Mouse (Mus musculus): ENCODE measurements at regions not wholly inside any gene's neighbourhood (a gene's known extent, or its start where the extent isn't known, plus 50 kb on each side); places are given as distances from the start of the nearest gene placed in this dataset.

DNA sequence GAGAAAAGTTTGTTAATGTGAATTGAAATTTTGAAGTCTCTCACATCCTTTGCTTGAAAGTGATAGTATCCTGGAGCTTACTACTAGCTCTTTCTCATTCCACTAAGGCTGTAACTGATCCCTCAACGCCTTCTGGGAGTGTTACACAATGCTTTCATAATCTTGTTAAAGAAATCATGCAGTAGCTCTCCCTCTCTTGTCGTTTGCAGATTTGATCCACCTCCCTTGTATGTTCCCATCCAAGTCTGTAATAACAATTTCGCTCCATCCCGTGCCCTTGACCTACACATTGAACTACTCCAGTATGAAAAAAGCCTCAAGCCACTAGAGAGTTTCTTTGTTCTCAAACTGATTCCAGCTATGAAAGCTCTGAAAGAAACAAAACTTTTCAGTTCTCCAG lies 63.9 kb upstream of the Fibin start:
- no peak overlapping the region for H3K4me2 ChIP-seq (replicated peaks; ENCODE audit: low read depth, low read length)
- no peaks in the 10 kb centered on the region for H3K9me3 ChIP-seq (ENCODE audit: low read length)
- H3K36me3 ChIP-seq (ENCODE audit: insufficient read depth, low read length), result no peaks in the 10 kb centered on the region
- H3K4me1 ChIP-seq (ENCODE audit: insufficient read depth, low read length), result no peaks in the 10 kb centered on the region
- ATAC-seq (ENCODE audit: low FRiP score, low TSS enrichment), result no peak
- H3K27me3 ChIP-seq (ENCODE audit: insufficient read depth, low read length), result no peaks in the 10 kb centered on the region
- H3K27ac ChIP-seq (ENCODE audit: low read length), result no peak overlapping the region
- WGBS, result 53% methylated on average over 4 of the region's 4 CpGs
- no peak overlapping the region for H3K9ac ChIP-seq (replicated peaks; ENCODE audit: low read length)
- no peak overlapping the region for H3K4me3 ChIP-seq (ENCODE audit: low read length)

DNA sequence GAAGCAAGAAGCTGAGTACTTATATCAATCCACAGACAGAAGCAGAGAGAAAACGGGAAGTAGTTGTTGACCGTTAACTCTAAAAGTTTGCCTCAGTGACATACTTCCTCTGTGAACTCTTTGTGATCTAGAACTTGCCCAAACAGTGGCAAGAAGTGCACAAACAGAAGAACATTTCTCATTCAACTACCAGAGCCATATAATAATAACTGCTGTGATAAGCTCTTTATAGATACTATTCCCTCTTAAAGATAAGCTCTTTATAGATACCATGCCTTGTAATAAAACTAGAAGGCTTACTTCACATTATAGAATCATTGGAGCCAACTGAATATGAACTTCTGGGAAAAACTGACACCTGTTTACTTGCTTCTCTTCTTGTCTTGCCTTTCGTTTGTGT lies 89.7 kb upstream of the Fibin start:
- 82% methylated on average over 3 of the region's 3 CpGs for WGBS
- ATAC-seq (ENCODE audit: low FRiP score, low TSS enrichment), result no peak
- Histone ChIP-seq H3K27me3 (ENCODE audit: insufficient read depth, low read length) (no peaks in the 10 kb centered on the region), H3K9me3 (ENCODE audit: low read length) (no peaks in the 10 kb centered on the region), H3K27ac (ENCODE audit: low read length) (no peak overlapping the region), H3K4me2 (replicated peaks; ENCODE audit: low read depth, low read length) (no peak overlapping the region), H3K4me3 (ENCODE audit: low read length) (no peak overlapping the region), H3K9ac (replicated peaks; ENCODE audit: low read length) (no peak overlapping the region), H3K36me3 (ENCODE audit: insufficient read depth, low read length) (no peaks in the 10 kb centered on the region), H3K4me1 (ENCODE audit: insufficient read depth, low read length) (no peaks in the 10 kb centered on the region)

DNA sequence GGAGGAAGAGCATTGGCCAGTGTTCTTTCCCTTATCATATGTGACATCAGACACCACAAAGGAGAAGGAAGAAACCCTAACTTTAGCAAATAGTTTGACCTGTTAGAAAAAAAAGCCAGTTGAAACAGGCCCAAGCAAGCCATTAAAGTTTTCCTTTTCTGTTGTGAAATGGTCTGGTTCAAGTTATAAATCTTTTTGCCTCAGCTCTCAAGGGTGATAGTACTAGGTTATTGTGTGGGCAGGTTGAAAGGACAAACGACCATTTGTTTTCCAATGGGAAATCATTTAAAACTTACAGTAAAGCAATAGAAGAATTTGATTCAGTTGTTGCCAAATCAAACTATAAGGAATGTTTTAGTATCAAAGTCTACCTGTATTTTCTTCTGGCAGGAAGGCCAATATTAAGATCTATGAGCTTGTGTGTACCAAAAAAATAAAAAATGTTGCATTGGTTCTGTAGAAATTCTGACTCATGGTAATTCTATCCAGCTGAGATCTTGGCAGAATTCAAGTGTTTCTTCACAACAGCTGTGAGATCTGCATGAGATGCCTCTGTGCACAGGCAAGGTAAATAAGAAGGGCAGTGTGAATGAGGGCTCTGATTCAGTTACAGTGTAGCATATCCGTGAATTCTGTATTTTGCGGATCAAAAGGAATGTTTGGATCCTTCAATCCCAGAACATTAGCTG lies 109.5 kb upstream of the Fibin start:
- 39% methylated on average over 3 of the region's 3 CpGs for WGBS

GRCm38 (mm10) chr2:110476591-110476990 lies 113.6 kb upstream of the Fibin start:
- 56% methylated on average over 5 of the region's 5 CpGs for WGBS
- no peak overlapping the region for H3K4me3 ChIP-seq (ENCODE audit: low read length)

More for the DNA sequence above, 109.5 kb upstream of the Fibin start:
- no peaks in the 10 kb centered on the region for H3K27me3 ChIP-seq (ENCODE audit: insufficient read depth, low read length)
- peak; percentile 46; the same call in 1 of the 2 replicates for ATAC-seq (ENCODE audit: low FRiP score, low TSS enrichment)
- H3K9ac ChIP-seq (replicated peaks; ENCODE audit: low read length), result no peak overlapping the region
- H3K36me3 ChIP-seq (ENCODE audit: insufficient read depth, low read length), result no peaks in the 10 kb centered on the region
- H3K9me3 ChIP-seq (ENCODE audit: low read length), result no peaks in the 10 kb centered on the region
- H3K4me2 ChIP-seq (replicated peaks; ENCODE audit: low read depth, low read length), result no peak overlapping the region
- no peaks in the 10 kb centered on the region for H3K4me1 ChIP-seq (ENCODE audit: insufficient read depth, low read length)
- no peak overlapping the region for H3K27ac ChIP-seq (ENCODE audit: low read length)
- no peak overlapping the region for H3K4me3 ChIP-seq (ENCODE audit: low read length)

DNA sequence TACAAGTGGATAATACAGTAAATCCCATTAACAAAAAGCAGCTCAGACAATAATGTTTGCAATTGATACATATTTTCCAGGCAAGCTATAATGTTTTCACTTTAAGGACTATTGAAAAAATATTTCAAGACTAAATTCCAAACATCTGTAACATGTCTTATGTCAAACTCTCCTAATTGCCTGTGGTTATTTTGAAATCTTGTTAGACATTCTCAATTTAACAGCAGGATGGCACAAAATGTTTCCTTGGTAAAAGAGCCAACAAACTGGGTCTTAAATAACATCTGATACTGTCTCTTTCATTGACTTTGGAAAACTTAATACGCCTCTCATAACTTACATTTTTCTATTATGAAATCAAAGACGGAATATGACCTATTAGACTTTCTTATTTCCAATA lies 115.8 kb upstream of the Slc5a12 start:
- no peaks in the 10 kb centered on the region for H3K27me3 ChIP-seq (ENCODE audit: insufficient read depth, low read length)
- WGBS, result 93% methylated on average over 2 of the region's 2 CpGs
- no peak overlapping the region for H3K27ac ChIP-seq (ENCODE audit: low read length)
- peaks cover 2% of the 10 kb centered on the region; the same call in 1 of the 2 replicates for H3K4me1 ChIP-seq (ENCODE audit: insufficient read depth, low read length)
- H3K36me3 ChIP-seq (ENCODE audit: insufficient read depth, low read length), result no peaks in the 10 kb centered on the region
- no peak overlapping the region for H3K4me2 ChIP-seq (replicated peaks; ENCODE audit: low read depth, low read length)
- ATAC-seq (ENCODE audit: low FRiP score, low TSS enrichment), result no peak
- H3K9me3 ChIP-seq (ENCODE audit: low read length), result no peaks in the 10 kb centered on the region
- no peak overlapping the region for H3K4me3 ChIP-seq (ENCODE audit: low read length)
- H3K9ac ChIP-seq (replicated peaks; ENCODE audit: low read length), result no peak overlapping the region

More at GRCm38 (mm10) chr2:110476591-110476990, 113.6 kb upstream of the Fibin start:
- no peaks in the 10 kb centered on the region for H3K36me3 ChIP-seq (ENCODE audit: insufficient read depth, low read length)
- ATAC-seq (ENCODE audit: low FRiP score, low TSS enrichment), result no peak
- no peaks in the 10 kb centered on the region for H3K4me1 ChIP-seq (ENCODE audit: insufficient read depth, low read length)
- H3K27ac ChIP-seq (ENCODE audit: low read length), result no peak overlapping the region
- H3K9me3 ChIP-seq (ENCODE audit: low read length), result no peaks in the 10 kb centered on the region
- no peak overlapping the region for H3K9ac ChIP-seq (replicated peaks; ENCODE audit: low read length)
- H3K4me2 ChIP-seq (replicated peaks; ENCODE audit: low read depth, low read length), result no peak overlapping the region
- no peaks in the 10 kb centered on the region for H3K27me3 ChIP-seq (ENCODE audit: insufficient read depth, low read length)

GRCm38 (mm10) chr2:110486201-110486600 lies 110.9 kb upstream of the Slc5a12 start:
- ATAC-seq (ENCODE audit: low FRiP score, low TSS enrichment), result 0 out of 2 replicates have a peak, but pooled peaks have one; percentile 63
- WGBS, result 29% methylated on average over 5 of the region's 5 CpGs
- H3K27me3 ChIP-seq (ENCODE audit: insufficient read depth, low read length), result no peaks in the 10 kb centered on the region
- no peaks in the 10 kb centered on the region for H3K9me3 ChIP-seq (ENCODE audit: low read length)
- peak overlapping the region; percentile 73 for H3K27ac ChIP-seq (ENCODE audit: low read length)
- H3K36me3 ChIP-seq (ENCODE audit: insufficient read depth, low read length), result no peaks in the 10 kb centered on the region
- peaks cover 18% of the 10 kb centered on the region for H3K4me1 ChIP-seq (ENCODE audit: insufficient read depth, low read length)
- no peak overlapping the region for H3K9ac ChIP-seq (replicated peaks; ENCODE audit: low read length)
- H3K4me3 ChIP-seq (ENCODE audit: low read length), result no peak overlapping the region
- H3K4me2 ChIP-seq (replicated peaks; ENCODE audit: low read depth, low read length), result no peak overlapping the region

DNA sequence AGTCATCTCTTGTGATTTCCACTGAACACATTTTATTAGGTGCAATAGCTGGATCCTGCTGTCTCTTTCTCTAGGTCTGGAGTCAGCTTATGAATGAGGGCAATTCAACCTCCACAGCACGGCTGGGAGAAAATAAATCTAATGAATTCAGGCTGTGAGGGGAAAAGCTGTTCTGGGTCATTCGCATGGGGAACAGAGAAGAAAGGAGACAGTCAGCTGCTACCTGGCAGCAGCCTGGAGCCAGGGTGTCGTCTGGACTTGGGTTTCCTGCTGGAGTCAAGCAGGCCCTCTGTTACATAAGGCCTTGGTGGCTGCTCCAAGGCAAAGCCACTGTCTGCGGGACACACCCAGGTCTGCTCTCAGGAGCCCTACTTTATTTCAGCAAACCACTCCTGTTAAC lies 110.4 kb upstream of the Slc5a12 start:
- Histone ChIP-seq H3K4me2 (replicated peaks; ENCODE audit: low read depth, low read length) (no peak overlapping the region), H3K36me3 (ENCODE audit: insufficient read depth, low read length) (no peaks in the 10 kb centered on the region), H3K4me3 (ENCODE audit: low read length) (no peak overlapping the region), H3K9ac (replicated peaks; ENCODE audit: low read length) (no peak overlapping the region), H3K27ac (ENCODE audit: low read length) (peak overlapping the region; percentile 73), H3K9me3 (ENCODE audit: low read length) (no peaks in the 10 kb centered on the region), H3K4me1 (ENCODE audit: insufficient read depth, low read length) (peaks cover 18% of the 10 kb centered on the region), H3K27me3 (ENCODE audit: insufficient read depth, low read length) (no peaks in the 10 kb centered on the region)
- ATAC-seq (ENCODE audit: low FRiP score, low TSS enrichment), result peak; percentile 56
- WGBS, result 40% methylated on average over 4 of the region's 4 CpGs

DNA sequence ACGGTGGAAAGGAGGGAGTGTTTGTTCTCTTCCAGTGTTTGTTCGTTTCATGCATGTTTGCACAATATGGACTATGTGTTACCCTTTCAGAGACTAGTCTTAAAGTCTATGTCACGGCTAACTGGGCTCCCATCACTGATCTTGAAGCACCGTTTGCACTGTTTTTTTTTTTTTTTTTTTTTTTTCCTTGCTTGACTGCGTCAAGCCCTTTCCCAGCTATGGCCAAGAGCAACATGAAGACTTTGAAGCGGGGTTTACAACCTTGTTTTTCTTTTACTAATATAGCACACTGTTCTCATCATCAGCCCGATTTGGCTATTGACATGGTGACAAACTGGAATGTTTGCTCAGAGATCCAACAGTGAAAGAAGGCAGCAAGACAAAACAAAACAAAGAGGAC lies 109.1 kb upstream of the Slc5a12 start:
- no peak overlapping the region for H3K9ac ChIP-seq (replicated peaks; ENCODE audit: low read length)
- peak; percentile 67 for ATAC-seq (ENCODE audit: low FRiP score, low TSS enrichment)
- H3K4me2 ChIP-seq (replicated peaks; ENCODE audit: low read depth, low read length), result peak overlapping the region; percentile 28; the same call in 1 of the 2 replicates
- 0 out of 2 replicates have a peak overlapping the region, but pooled peaks have one; percentile 5 for H3K27ac ChIP-seq (ENCODE audit: low read length)
- peaks cover 18% of the 10 kb centered on the region for H3K4me1 ChIP-seq (ENCODE audit: insufficient read depth, low read length)
- H3K27me3 ChIP-seq (ENCODE audit: insufficient read depth, low read length), result no peaks in the 10 kb centered on the region
- H3K4me3 ChIP-seq (ENCODE audit: low read length), result no peak overlapping the region
- no peaks in the 10 kb centered on the region for H3K9me3 ChIP-seq (ENCODE audit: low read length)
- no peaks in the 10 kb centered on the region for H3K36me3 ChIP-seq (ENCODE audit: insufficient read depth, low read length)
- 24% methylated on average over 7 of the region's 7 CpGs for WGBS

GRCm38 (mm10) chr2:110501786-110502185 lies 95.3 kb upstream of the Slc5a12 start:
- Histone ChIP-seq H3K4me3 (ENCODE audit: low read length) (no peak overlapping the region), H3K4me2 (replicated peaks; ENCODE audit: low read depth, low read length) (no peak overlapping the region), H3K4me1 (ENCODE audit: insufficient read depth, low read length) (no peaks in the 10 kb centered on the region), H3K27ac (ENCODE audit: low read length) (no peak overlapping the region), H3K9ac (replicated peaks; ENCODE audit: low read length) (no peak overlapping the region), H3K36me3 (ENCODE audit: insufficient read depth, low read length) (no peaks in the 10 kb centered on the region), H3K27me3 (ENCODE audit: insufficient read depth, low read length) (no peaks in the 10 kb centered on the region), H3K9me3 (ENCODE audit: low read length) (no peaks in the 10 kb centered on the region)
- WGBS, result 68% methylated on average over 2 of the region's 2 CpGs
- no peak for ATAC-seq (ENCODE audit: low FRiP score, low TSS enrichment)

GRCm38 (mm10) chr2:110508162-110508748 lies 88.8 kb upstream of the Slc5a12 start:
- H3K9me3 ChIP-seq (ENCODE audit: low read length), result no peaks in the 10 kb centered on the region
- no peak overlapping the region for H3K27ac ChIP-seq (ENCODE audit: low read length)
- no peaks in the 10 kb centered on the region for H3K27me3 ChIP-seq (ENCODE audit: insufficient read depth, low read length)
- ATAC-seq (ENCODE audit: low FRiP score, low TSS enrichment), result no peak
- H3K4me3 ChIP-seq (ENCODE audit: low read length), result no peak overlapping the region
- no peak overlapping the region for H3K9ac ChIP-seq (replicated peaks; ENCODE audit: low read length)
- H3K4me1 ChIP-seq (ENCODE audit: insufficient read depth, low read length), result no peaks in the 10 kb centered on the region
- 59% methylated on average over 3 of the region's 3 CpGs for WGBS
- H3K36me3 ChIP-seq (ENCODE audit: insufficient read depth, low read length), result no peaks in the 10 kb centered on the region
- no peak overlapping the region for H3K4me2 ChIP-seq (replicated peaks; ENCODE audit: low read depth, low read length)
